Mouse (Mus musculus) embryonic facial prominence, embryonic 15.5 days (tissue): ENCODE data around the gene Tfap2b. TPM values are rescaled to one million over a fixed set of nuclear protein-coding genes. Genes with fewer than 3 reads are reported as not detected.
A peak's percentile ranks its signal among the peaks of the same experiment; 100 is the strongest.

Source experiments
- ATAC-seq: fragments of 200-750 bp; cut with Nextera tagmentation; 2 replicates; pipeline ENCODE4 v1.8.0; 2017; ENCODE audit warnings: low read depth, moderate TSS enrichment; ENCODE audit not compliant: insufficient number of reproducible peaks, low FRiP score, low TSS enrichment
- H3K27ac ChIP-seq: fragments of 300-500 bp; sonication (generic); replicated peaks from 2 replicates; pipeline ENCODE4 v1.5.1; 2015; ENCODE audit warnings: mild to moderate bottlenecking, inconsistent platforms
- H3K27me3 ChIP-seq: fragments of 300-500 bp; sonication (generic); 2 replicates; pipeline ENCODE4 v1.6.1; 2015; ENCODE audit warnings: inconsistent platforms
- H3K36me3 ChIP-seq: fragments of 300-500 bp; sonication (generic); 2 replicates; pipeline ENCODE4 v1.6.1; 2015; ENCODE audit warnings: mild to moderate bottlenecking, inconsistent platforms
- H3K4me1 ChIP-seq: fragments of 300-500 bp; sonication (generic); 2 replicates; pipeline ENCODE4 v1.6.1; 2015; ENCODE audit warnings: inconsistent platforms
- H3K4me2 ChIP-seq: fragments of 300-500 bp; sonication (generic); replicated peaks from 2 replicates; pipeline ENCODE4 v1.6.1; 2015; ENCODE audit warnings: mild to moderate bottlenecking, inconsistent platforms
- H3K4me3 ChIP-seq: fragments of 300-500 bp; sonication (generic); replicated peaks from 2 replicates; pipeline ENCODE4 v1.5.1; 2015; ENCODE audit warnings: mild to moderate bottlenecking, inconsistent platforms
- H3K9ac ChIP-seq: fragments of 300-500 bp; sonication (generic); 2 replicates; pipeline ENCODE4 v1.6.1; 2015; ENCODE audit warnings: inconsistent platforms
- H3K9me3 ChIP-seq: fragments of 300-500 bp; sonication (generic); replicated peaks from 2 replicates; pipeline ENCODE4 v1.6.1; 2016; ENCODE audit warnings: inconsistent platforms
- WGBS: fragments of 180-500 bp; shearing (Covaris S2); methylation state at CpG from one replicate; pipeline ENCODE4 v1.1.7; 2015; 5-methylcytosine and 5-hydroxymethylcytosine counted together
- polyA plus RNA-seq: library from polyadenylated mRNA; unstranded; fragments of >200 nt; fragmentation: Nextera tagmentation; extraction: Ambion mirVana; gene quantifications from 2 replicates; pipeline ENCODE4 v1.2.1, GENCODE M21; 2015

Gene Tfap2b
- polyA plus RNA-seq, 1 experiment from 2014 or later, result 50.3 TPM

GRCm38 (mm10) chr1:19212691-19213090 lies 4.0 kb downstream of the Tfap2b start:
- H3K4me3 ChIP-seq, result peak overlapping the region; percentile 50

GRCm38 (mm10) chr1:19213171-19213570 lies 4.5 kb downstream of the Tfap2b start:
- Histone ChIP-seq H3K9ac (no peak overlapping the region; the same call in 1 of the 2 replicates), H3K27ac (peak overlapping the region; percentile 69; the same call in 1 of the 2 replicates), H3K36me3 (no peaks in the 10 kb centered on the region), H3K4me2 (peak overlapping the region; percentile 34), H3K4me3 (peak overlapping the region; percentile 50), H3K9me3 (no peaks in the 10 kb centered on the region), H3K4me1 (no peaks in the 10 kb centered on the region), H3K27me3 (peaks cover 61% of the 10 kb centered on the region)
- WGBS, result 6% methylated on average over 4 of the region's 4 CpGs
- ATAC-seq, result no peak

More at GRCm38 (mm10) chr1:19212691-19213090, 4.0 kb downstream of the Tfap2b start:
- WGBS, result 6% methylated on average over 4 of the region's 4 CpGs
- H3K27ac ChIP-seq, result peak overlapping the region; percentile 69
- H3K36me3 ChIP-seq, result no peaks in the 10 kb centered on the region
- peak overlapping the region; percentile 34 for H3K4me2 ChIP-seq
- no peaks in the 10 kb centered on the region for H3K9me3 ChIP-seq
- H3K9ac ChIP-seq, result no peak overlapping the region; the same call in 1 of the 2 replicates
- no peak for ATAC-seq
- no peaks in the 10 kb centered on the region for H3K4me1 ChIP-seq
- peaks cover 57% of the 10 kb centered on the region for H3K27me3 ChIP-seq

GRCm38 (mm10) chr1:19213851-19214395 lies 5.2 kb downstream of the Tfap2b start:
- no peak for ATAC-seq
- H3K27me3 ChIP-seq, result peaks cover 65% of the 10 kb centered on the region

GRCm38 (mm10) chr1:19217391-19217790 lies 8.7 kb downstream of the Tfap2b start:
- no peaks in the 10 kb centered on the region for H3K4me1 ChIP-seq
- H3K4me3 ChIP-seq, result 0 out of 2 replicates have a peak overlapping the region, but pooled peaks have one; percentile 5
- H3K9me3 ChIP-seq, result no peaks in the 10 kb centered on the region
- ATAC-seq, result no peak; the same call in 1 of the 2 replicates
- H3K9ac ChIP-seq, result no peak overlapping the region
- H3K27me3 ChIP-seq, result peaks cover 73% of the 10 kb centered on the region
- no peaks in the 10 kb centered on the region for H3K36me3 ChIP-seq
- WGBS, result 13% methylated on average over 16 of the region's 16 CpGs
- peak overlapping the region; percentile 58 for H3K27ac ChIP-seq
- H3K4me2 ChIP-seq, result peak overlapping the region; percentile 43; the same call in 1 of the 2 replicates

More at GRCm38 (mm10) chr1:19213851-19214395, 5.2 kb downstream of the Tfap2b start:
- H3K4me2 ChIP-seq, result peak overlapping the region; percentile 43
- 2% methylated on average over 36 of the region's 36 CpGs for WGBS
- H3K4me1 ChIP-seq, result no peaks in the 10 kb centered on the region
- H3K9me3 ChIP-seq, result no peaks in the 10 kb centered on the region
- no peaks in the 10 kb centered on the region for H3K36me3 ChIP-seq
- H3K27ac ChIP-seq, result peak overlapping the region; percentile 73
- H3K4me3 ChIP-seq, result peak overlapping the region; percentile 50
- H3K9ac ChIP-seq, result peak overlapping the region; percentile 28; the same call in 1 of the 2 replicates

- Histone ChIP-seq H3K4me2 (0 out of 2 replicates have a peak overlapping the region, but pooled peaks have one; percentile 43), H3K27me3 (peaks cover 73% of the 10 kb centered on the region), H3K27ac (peak overlapping the region; percentile 58), H3K9ac (no peak overlapping the region), H3K36me3 (no peaks in the 10 kb centered on the region), H3K4me1 (no peaks in the 10 kb centered on the region), H3K9me3 (no peaks in the 10 kb centered on the region), H3K4me3 (no peak overlapping the region)
- 24% methylated on average over 7 of the region's 7 CpGs for WGBS
- ATAC-seq, result no peak
These were observed 9.5 kb downstream of the Tfap2b start for GRCm38 (mm10) chr1:19218221-19218620.

- H3K4me2 ChIP-seq, result no peak overlapping the region
- no peaks in the 10 kb centered on the region for H3K36me3 ChIP-seq
- no peaks in the 10 kb centered on the region for H3K9me3 ChIP-seq
- peaks cover 71% of the 10 kb centered on the region for H3K27me3 ChIP-seq
- H3K9ac ChIP-seq, result no peak overlapping the region
- ATAC-seq, result no peak
- no peaks in the 10 kb centered on the region for H3K4me1 ChIP-seq
- H3K27ac ChIP-seq, result no peak overlapping the region
- H3K4me3 ChIP-seq, result no peak overlapping the region
These were observed 10.7 kb downstream of the Tfap2b start for GRCm38 (mm10) chr1:19219381-19219780.

GRCm38 (mm10) chr1:19220564-19220963 lies 11.8 kb downstream of the Tfap2b start:
- Histone ChIP-seq H3K4me1 (peaks cover 4% of the 10 kb centered on the region; the same call in 1 of the 2 replicates), H3K27ac (no peak overlapping the region; the same call in 1 of the 2 replicates), H3K4me3 (no peak overlapping the region), H3K27me3 (peaks cover 73% of the 10 kb centered on the region), H3K4me2 (no peak overlapping the region), H3K36me3 (no peaks in the 10 kb centered on the region), H3K9ac (no peak overlapping the region), H3K9me3 (no peaks in the 10 kb centered on the region)
- WGBS, result 10% methylated on average over 1 of the region's 1 CpGs
- ATAC-seq, result no peak

GRCm38 (mm10) chr1:19221601-19222000 lies 12.9 kb downstream of the Tfap2b start:
- Histone ChIP-seq H3K27ac (0 out of 2 replicates have a peak overlapping the region, but pooled peaks have one; percentile 34), H3K9ac (no peak overlapping the region), H3K4me3 (no peak overlapping the region; the same call in 1 of the 2 replicates), H3K4me2 (no peak overlapping the region; the same call in 1 of the 2 replicates), H3K36me3 (no peaks in the 10 kb centered on the region), H3K4me1 (peaks cover 4% of the 10 kb centered on the region; the same call in 1 of the 2 replicates), H3K9me3 (no peaks in the 10 kb centered on the region), H3K27me3 (peaks cover 72% of the 10 kb centered on the region)
- no peak for ATAC-seq
- WGBS, result 9% methylated on average over 7 of the region's 7 CpGs

GRCm38 (mm10) chr1:19226699-19227098 lies 18.0 kb downstream of the Tfap2b start:
- no peaks in the 10 kb centered on the region for H3K9me3 ChIP-seq
- H3K27ac ChIP-seq, result no peak overlapping the region
- WGBS, result 33% methylated on average over 8 of the region's 8 CpGs
- no peaks in the 10 kb centered on the region for H3K36me3 ChIP-seq
- H3K4me3 ChIP-seq, result no peak overlapping the region
- ATAC-seq, result no peak
- H3K27me3 ChIP-seq, result peaks cover 68% of the 10 kb centered on the region
- H3K4me1 ChIP-seq, result peaks cover 12% of the 10 kb centered on the region; the same call in 1 of the 2 replicates
- H3K9ac ChIP-seq, result no peak overlapping the region
- H3K4me2 ChIP-seq, result no peak overlapping the region

GRCm38 (mm10) chr1:19230926-19231573 lies 22.3 kb downstream of the Tfap2b start:
- H3K27ac ChIP-seq, result peak overlapping the region; percentile 68
- H3K36me3 ChIP-seq, result no peaks in the 10 kb centered on the region
- peaks cover 11% of the 10 kb centered on the region; the same call in 1 of the 2 replicates for H3K4me1 ChIP-seq
- ATAC-seq, result no peak
- peaks cover 62% of the 10 kb centered on the region for H3K27me3 ChIP-seq
- WGBS, result 24% methylated on average over 16 of the region's 16 CpGs
- H3K9ac ChIP-seq, result no peak overlapping the region
- H3K4me2 ChIP-seq, result 0 out of 2 replicates have a peak overlapping the region, but pooled peaks have one; percentile 10
- no peaks in the 10 kb centered on the region for H3K9me3 ChIP-seq
- H3K4me3 ChIP-seq, result no peak overlapping the region

GRCm38 (mm10) chr1:19231574-19232080 lies 22.9 kb downstream of the Tfap2b start:
- Histone ChIP-seq H3K27ac (peak overlapping the region; percentile 68), H3K4me1 (peaks cover 16% of the 10 kb centered on the region), H3K4me3 (no peak overlapping the region), H3K4me2 (no peak overlapping the region), H3K36me3 (no peaks in the 10 kb centered on the region), H3K27me3 (peaks cover 63% of the 10 kb centered on the region), H3K9me3 (no peaks in the 10 kb centered on the region), H3K9ac (no peak overlapping the region)
- 7% methylated on average over 16 of the region's 16 CpGs for WGBS
- ATAC-seq, result no peak
